24 mouse cellular contexts compared by ENCODE assay signal in genomic region chr7:118793899-118794298, GRCm38 (mm10). TPM values are rescaled to one million over a fixed set of nuclear protein-coding genes. Genes with fewer than 3 reads are reported as not detected.
DNase-seq lines count a peak whose midpoint lies in the region; ATAC-seq and TF ChIP-seq lines count a peak whose summit lies in the region.
"Had no signal": no experiment of that assay in that cellular context is flagged by ENCODE, and none has a peak within 500 bp of the region (broad histone marks: within the 10 kb centered on the region; RNA-seq: fewer than 3 reads in every experiment).

No protein-coding gene starts in this region.

- peaks cover 24% of the 10 kb centered on the region for H3K36me3 ChIP-seq in kidney, embryonic 14.5 days (ENCODE audit: control insufficient read depth, insufficient read depth, low read length)
- H3K36me3 ChIP-seq in intestine, postnatal 0 days (ENCODE audit: control insufficient read depth, insufficient read depth), result peaks cover 52% of the 10 kb centered on the region
- peaks cover 10% of the 10 kb centered on the region for H3K36me3 ChIP-seq in stomach, postnatal 0 days (ENCODE audit: control insufficient read depth, insufficient read depth, low read length)

- peak; percentile 31 for DNase-seq in kidney, adult 18-20 months
- peak; percentile 7 for DNase-seq in CD4-positive helper T cell, adult 2 months (ENCODE audit: low read depth, low spot score)
- peak; percentile 33 for DNase-seq in kidney, postnatal 14 days
- no peak for DNase-seq in stomach, postnatal 0 days (ENCODE audit: low spot score)
- no peak for DNase-seq in spleen, postnatal 14 days (ENCODE audit: low spot score in 2 of 2)
- DNase-seq in adrenal gland, postnatal 10 days, result no peak
- DNase-seq: adrenal gland, postnatal 25 days; cerebellum, adult 2 months; cerebellum, postnatal 14 days; embryo, embryonic 11 days; gastrocnemius, postnatal 36 days; heart, adult 11 months; heart, postnatal 10 days; heart, postnatal 4 days had no signal

- H3K27me3 ChIP-seq in kidney, embryonic 14.5 days (ENCODE audit: control insufficient read depth, insufficient read depth, low read length), result no peaks in the 10 kb centered on the region
- no peaks in the 10 kb centered on the region for H3K27me3 ChIP-seq in intestine, postnatal 0 days (replicated peaks; ENCODE audit: control insufficient read depth, insufficient read depth, low read length)
- H3K27me3 ChIP-seq in stomach, postnatal 0 days (ENCODE audit: control insufficient read depth, insufficient read depth, low read length), result no peaks in the 10 kb centered on the region
- H3K27me3 ChIP-seq: CH12.LX; embryonic facial prominence, embryonic 15.5 days; hindbrain, embryonic 12.5 days; Patski had no signal

- ATAC-seq in kidney, embryonic 14.5 days (ENCODE audit: low FRiP score, low TSS enrichment), result no peak
- peak; percentile 50; the same call in 1 of the 2 replicates for ATAC-seq in intestine, postnatal 0 days
- no peak for ATAC-seq in stomach, postnatal 0 days (ENCODE audit: low FRiP score, low TSS enrichment)
- ATAC-seq: activated CD4-positive, CD25-positive, alpha-beta regulatory T cell, adult 4 months; forebrain, embryonic 14.5 days; Patski had no signal

- no peaks in the 10 kb centered on the region for H3K9me3 ChIP-seq in kidney, embryonic 14.5 days (ENCODE audit: control insufficient read depth, low read length)
- H3K9me3 ChIP-seq in intestine, postnatal 0 days (ENCODE audit: control insufficient read depth), result no peaks in the 10 kb centered on the region
- no peaks in the 10 kb centered on the region for H3K9me3 ChIP-seq in stomach, postnatal 0 days (ENCODE audit: control insufficient read depth, low read length)
- H3K9me3 ChIP-seq: embryonic facial prominence, embryonic 15.5 days; forebrain, embryonic 10.5 days; hindbrain, embryonic 12.5 days had no signal

- no peaks in the 10 kb centered on the region for H3K4me1 ChIP-seq in kidney, embryonic 14.5 days (ENCODE audit: control insufficient read depth, insufficient read depth, low read length)
- no peaks in the 10 kb centered on the region for H3K4me1 ChIP-seq in intestine, postnatal 0 days (replicated peaks; ENCODE audit: control insufficient read depth, insufficient read depth, low read length)
- no peaks in the 10 kb centered on the region for H3K4me1 ChIP-seq in stomach, postnatal 0 days (replicated peaks; ENCODE audit: control insufficient read depth, insufficient read depth)
- H3K4me1 ChIP-seq: embryonic facial prominence, embryonic 15.5 days; hindbrain, embryonic 12.5 days had no signal

- no peak for TF ChIP-seq CTCF in intestine, postnatal 0 days (IDR thresholded peaks at IDR 0.05; ENCODE audit: low read depth)
- no peak for TF ChIP-seq CTCF in stomach, postnatal 0 days (IDR thresholded peaks at IDR 0.05; ENCODE audit: low read depth)

- H3K4me2 ChIP-seq in kidney, embryonic 14.5 days (replicated peaks; ENCODE audit: low read depth, low read length), result no peak overlapping the region
- no peak overlapping the region for H3K4me2 ChIP-seq in intestine, postnatal 0 days (replicated peaks; ENCODE audit: low read depth)
- H3K4me2 ChIP-seq in stomach, postnatal 0 days (replicated peaks; ENCODE audit: low read depth), result no peak overlapping the region
- H3K4me2 ChIP-seq: embryonic facial prominence, embryonic 15.5 days; hindbrain, embryonic 12.5 days had no signal

- H3K9ac ChIP-seq in kidney, embryonic 14.5 days (ENCODE audit: low read depth, low read length), result no peak overlapping the region
- H3K9ac ChIP-seq in intestine, postnatal 0 days (ENCODE audit: low read depth, low read length), result no peak overlapping the region
- H3K9ac ChIP-seq in stomach, postnatal 0 days (ENCODE audit: low read length), result no peak overlapping the region
- H3K9ac ChIP-seq: embryonic facial prominence, embryonic 15.5 days; hindbrain, embryonic 12.5 days had no signal

- H3K4me3 ChIP-seq in kidney, embryonic 14.5 days (ENCODE audit: low read length), result no peak overlapping the region
- H3K4me3 ChIP-seq in intestine, postnatal 0 days (ENCODE audit: low read depth, low read length), result no peak overlapping the region
- H3K4me3 ChIP-seq in stomach, postnatal 0 days (ENCODE audit: low read depth, low read length), result no peak overlapping the region
- H3K4me3 ChIP-seq: embryonic facial prominence, embryonic 15.5 days; erythroblast, embryonic 14.5 days; forebrain, embryonic 10.5 days; hindbrain, embryonic 12.5 days had no signal

- H3K27ac ChIP-seq in kidney, embryonic 14.5 days (ENCODE audit: low read depth, low read length), result no peak overlapping the region
- H3K27ac ChIP-seq in intestine, postnatal 0 days (ENCODE audit: low read depth, low read length), result no peak overlapping the region
- H3K27ac ChIP-seq in stomach, postnatal 0 days (replicated peaks), result no peak overlapping the region
- H3K27ac ChIP-seq: embryonic facial prominence, embryonic 15.5 days; forebrain, embryonic 10.5 days; hindbrain, embryonic 12.5 days had no signal

- 82% methylated on average over 8 of the region's 8 CpGs for whole genome bisulfite sequencing in kidney, embryonic 14.5 days
- 70% methylated on average over 8 of the region's 8 CpGs for WGBS in intestine, postnatal 0 days
- 87% methylated on average over 8 of the region's 8 CpGs for WGBS in stomach, postnatal 0 days

- TF ChIP-seq EP300 in stomach, postnatal 0 days (optimal IDR thresholded peaks at IDR 0.05), result no peak

RNA-seq across cellular contexts. Expression of gene Vps35l, which starts 53.9 kb away (rescaled TPM):
- 52.3 and 69.6 TPM in 2 replicates for polyA plus RNA-seq in kidney, embryonic 14.5 days (2014; fragmentation: Nextera tagmentation; extraction: Ambion mirVana)
- polyA plus RNA-seq in intestine, postnatal 0 days (2015; fragmentation: Nextera tagmentation; extraction: Ambion mirVana), result 55.3 and 57.8 TPM in 2 replicates
- 31.2 and 32.7 TPM in 2 replicates for polyA plus RNA-seq in stomach, postnatal 0 days (2015; fragmentation: Nextera tagmentation; extraction: Ambion mirVana)
- total RNA-seq in adrenal gland, postnatal 10 days (2021), result 10 to 100 TPM; 54.0 to 61.7 TPM

Comparison
In these comparisons a context has a peak if more than half of its experiments do, and no peak if none do; other contexts are left out.
1. DNase-seq: peak in kidney, adult 18-20 months (single experiment), CD4-positive helper T cell, adult 2 months (single experiment) and kidney, postnatal 14 days (single experiment); none in stomach, postnatal 0 days (single experiment), spleen, postnatal 14 days (0 of 2) and adrenal gland, postnatal 10 days (single experiment).